ENCODE assay signal across 25 mouse cellular contexts in genomic region chr10:67819534-67819933, GRCm38 (mm10).
DNase-seq lines count a peak whose midpoint lies in the region; ATAC-seq lines count a peak whose summit lies in the region.
"Had no signal": no experiment of that assay in that cellular context is flagged by ENCODE, and none has a peak within 500 bp of the region (broad histone marks: within the 10 kb centered on the region; RNA-seq: fewer than 3 reads in every experiment).

No protein-coding gene starts in this region.

- 69% methylated on average over 8 of the region's 8 CpGs for whole genome bisulfite sequencing in embryonic facial prominence, embryonic 13.5 days
- WGBS in embryonic facial prominence, embryonic 10.5 days: 84% methylated on average over 8 of the region's 8 CpGs
- WGBS in lung, embryonic 16.5 days: 73% methylated on average over 8 of the region's 8 CpGs

- H3K4me2 ChIP-seq in embryonic facial prominence, embryonic 13.5 days: peak overlapping the region; percentile 18; the same call in 1 of the 2 replicates
- no peak overlapping the region for H3K4me2 ChIP-seq in lung, embryonic 16.5 days (ENCODE audit: low read depth, low read length)
- H3K4me2 ChIP-seq: embryonic facial prominence, embryonic 15.5 days; forebrain, embryonic 15.5 days; heart, embryonic 13.5 days; hindbrain, embryonic 12.5 days; hindbrain, embryonic 15.5 days; intestine, embryonic 15.5 days had no signal

- no peak overlapping the region for H3K9ac ChIP-seq in embryonic facial prominence, embryonic 13.5 days
- H3K9ac ChIP-seq in lung, embryonic 16.5 days (ENCODE audit: low read length): no peak overlapping the region
- H3K9ac ChIP-seq: embryonic facial prominence, embryonic 15.5 days; forebrain, embryonic 15.5 days; heart, embryonic 13.5 days; hindbrain, embryonic 12.5 days; hindbrain, embryonic 15.5 days; intestine, embryonic 15.5 days had no signal

- no peak for DNase-seq in embryonic facial prominence, embryonic 10.5 days (ENCODE audit: low spot score)
- peak; percentile 67 for DNase-seq in heart, adult 11 months
- DNase-seq in heart, postnatal 25 days (ENCODE audit: low spot score): no peak
- no peak for DNase-seq in lung, adult 18-20 months
- DNase-seq in brain, adult 2 months (ENCODE audit: low read depth, low spot score): peak; percentile 10
- no peak for DNase-seq in right cerebral cortex, postnatal 25 days
- DNase-seq: adrenal gland, adult 8-10 months; adrenal gland, postnatal 25 days; cerebellum, adult 11 months; cerebellum, adult 2 months; cerebellum, adult 9-11 months; cerebellum, postnatal 25 days; gastrocnemius, postnatal 14 days; heart, adult 2 months; heart, postnatal 14 days had no signal

- no peaks in the 10 kb centered on the region for H3K9me3 ChIP-seq in embryonic facial prominence, embryonic 13.5 days
- no peaks in the 10 kb centered on the region for H3K9me3 ChIP-seq in embryonic facial prominence, embryonic 10.5 days
- H3K9me3 ChIP-seq in lung, embryonic 16.5 days (ENCODE audit: control insufficient read depth, low read length): no peaks in the 10 kb centered on the region
- H3K9me3 ChIP-seq: forebrain, embryonic 15.5 days; heart, embryonic 10.5 days; heart, embryonic 13.5 days; hindbrain, embryonic 15.5 days; intestine, embryonic 15.5 days had no signal

- no peak for ATAC-seq in embryonic facial prominence, embryonic 13.5 days (ENCODE audit: insufficient number of reproducible peaks, insufficient read depth, low FRiP score, low TSS enrichment, low read depth)
- 0 out of 2 replicates have a peak, but pooled peaks have one; percentile 36 for ATAC-seq in lung, embryonic 16.5 days (ENCODE audit: low read depth)
- ATAC-seq: activated CD4-positive, CD25-positive, alpha-beta regulatory T cell, adult 4 months; forebrain, embryonic 15.5 days; intestine, embryonic 15.5 days had no signal

- H3K36me3 ChIP-seq in embryonic facial prominence, embryonic 13.5 days: no peaks in the 10 kb centered on the region
- no peaks in the 10 kb centered on the region for H3K36me3 ChIP-seq in embryonic facial prominence, embryonic 10.5 days (replicated peaks)
- H3K36me3 ChIP-seq in lung, embryonic 16.5 days (ENCODE audit: control insufficient read depth, insufficient read depth, low read length): no peaks in the 10 kb centered on the region
- H3K36me3 ChIP-seq: embryonic facial prominence, embryonic 15.5 days; forebrain, embryonic 15.5 days; heart, embryonic 10.5 days; heart, embryonic 13.5 days; hindbrain, embryonic 12.5 days; hindbrain, embryonic 15.5 days; intestine, embryonic 15.5 days had no signal

- H3K4me1 ChIP-seq in embryonic facial prominence, embryonic 13.5 days: 0 out of 2 replicates have a peak, but pooled peaks cover 3% of the 10 kb centered on the region
- H3K4me1 ChIP-seq in embryonic facial prominence, embryonic 10.5 days: no peaks in the 10 kb centered on the region
- H3K4me1 ChIP-seq in lung, embryonic 16.5 days (replicated peaks; ENCODE audit: control insufficient read depth, insufficient read depth, low read length): no peaks in the 10 kb centered on the region
- H3K4me1 ChIP-seq: forebrain, embryonic 15.5 days; heart, embryonic 10.5 days; heart, embryonic 13.5 days; hindbrain, embryonic 12.5 days; hindbrain, embryonic 15.5 days; intestine, embryonic 15.5 days had no signal

- H3K27me3 ChIP-seq in embryonic facial prominence, embryonic 13.5 days: no peaks in the 10 kb centered on the region
- H3K27me3 ChIP-seq in embryonic facial prominence, embryonic 10.5 days (replicated peaks; ENCODE audit: low read depth, poor library complexity, severe bottlenecking): no peaks in the 10 kb centered on the region
- H3K27me3 ChIP-seq in lung, embryonic 16.5 days (ENCODE audit: control insufficient read depth, insufficient read depth, low read depth, low read length): no peaks in the 10 kb centered on the region
- H3K27me3 ChIP-seq: embryonic facial prominence, embryonic 15.5 days; forebrain, embryonic 15.5 days; heart, embryonic 13.5 days; hindbrain, embryonic 12.5 days; hindbrain, embryonic 15.5 days; intestine, embryonic 15.5 days had no signal

- H3K4me3 ChIP-seq in embryonic facial prominence, embryonic 13.5 days: no peak overlapping the region
- H3K4me3 ChIP-seq in embryonic facial prominence, embryonic 10.5 days: no peak overlapping the region
- H3K4me3 ChIP-seq in lung, embryonic 16.5 days (ENCODE audit: low read length): no peak overlapping the region
- H3K4me3 ChIP-seq: embryonic facial prominence, embryonic 15.5 days; forebrain, embryonic 15.5 days; heart, adult 2 months; heart, embryonic 10.5 days; heart, embryonic 13.5 days; hindbrain, embryonic 12.5 days; hindbrain, embryonic 15.5 days; intestine, embryonic 15.5 days had no signal

- no peak overlapping the region for H3K27ac ChIP-seq in embryonic facial prominence, embryonic 13.5 days
- no peak overlapping the region for H3K27ac ChIP-seq in embryonic facial prominence, embryonic 10.5 days (replicated peaks)
- no peak overlapping the region for H3K27ac ChIP-seq in lung, embryonic 16.5 days (ENCODE audit: low read length)
- H3K27ac ChIP-seq: embryonic facial prominence, embryonic 15.5 days; forebrain, embryonic 15.5 days; heart, adult 2 months; heart, embryonic 10.5 days; heart, embryonic 13.5 days; hindbrain, embryonic 12.5 days; hindbrain, embryonic 15.5 days; intestine, embryonic 15.5 days had no signal

- intact Hi-C loops in heart, postnatal 25 days (cut with DNase I): no loop called here

Comparison
In these comparisons a context has a peak if more than half of its experiments do, and no peak if none do; other contexts are left out.
1. DNase-seq: peak in heart, adult 11 months (single experiment) and brain, adult 2 months (single experiment); none in embryonic facial prominence, embryonic 10.5 days (single experiment), heart, postnatal 25 days (single experiment), lung, adult 18-20 months (0 of 2) and right cerebral cortex, postnatal 25 days (single experiment).